Mouse (Mus musculus) gastrocnemius, postnatal 4 days (tissue): ENCODE results near the gene Gm10392. TPM values are rescaled to one million over a fixed set of nuclear protein-coding genes. Genes with fewer than 3 reads are reported as not detected.
A peak's percentile ranks its signal among the peaks of the same experiment; 100 is the strongest.

ENCODE experiments used
- DNase-seq, 2 experiments: peaks; one replicate each; pipeline ENCODE4 v3.0.0; 2021 to 2022; ENCODE audit warnings: low spot score in 2 of 2, mixed read lengths in 2 of 2
- total RNA-seq, 2 experiments: library from RNA; stranded (reverse); gene quantifications; 2 replicates each; pipeline ENCODE4 v1.2.3; 2021

Gm10392 gene
- total RNA-seq, 2 experiments from 2014 or later = not detected

GRCm38 (mm10) chr11:77508068-77509021 is 10.7 kb downstream of the Gm10392 start:
- peak; percentile 83 for DNase-seq

GRCm38 (mm10) chr11:77507426-77507825 is 11.6 kb downstream of the Gm10392 start:
- DNase-seq = no peak

- no peak for DNase-seq
These were observed 12.1 kb downstream of the Gm10392 start for GRCm38 (mm10) chr11:77506941-77507340.

- no peak for DNase-seq
These were observed 12.7 kb downstream of the Gm10392 start for GRCm38 (mm10) chr11:77506273-77506672.

- no peak for DNase-seq
These were observed 13.6 kb downstream of the Gm10392 start for GRCm38 (mm10) chr11:77505291-77505980.

GRCm38 (mm10) chr11:77504377-77504776 is 14.6 kb downstream of the Gm10392 start:
- no peak for DNase-seq

- DNase-seq = no peak
These were observed 15.5 kb downstream of the Gm10392 start for GRCm38 (mm10) chr11:77503511-77503910.

GRCm38 (mm10) chr11:77502481-77502880 is 16.5 kb downstream of the Gm10392 start:
- DNase-seq = no peak

- DNase-seq = no peak
These were observed 17.0 kb downstream of the Gm10392 start for GRCm38 (mm10) chr11:77501971-77502370.

GRCm38 (mm10) chr11:77501392-77501791 is 17.6 kb downstream of the Gm10392 start:
- peak in 1 of 2 experiments; percentile 73 for DNase-seq

GRCm38 (mm10) chr11:77500361-77501325 is 18.4 kb downstream of the Gm10392 start:
- no peak for DNase-seq

GRCm38 (mm10) chr11:77499354-77499753 is 19.6 kb downstream of the Gm10392 start:
- DNase-seq = no peak

GRCm38 (mm10) chr11:77498261-77499139 is 20.5 kb downstream of the Gm10392 start:
- DNase-seq = no peak

GRCm38 (mm10) chr11:77497851-77498250 is 21.1 kb downstream of the Gm10392 start:
- no peak for DNase-seq

GRCm38 (mm10) chr11:77497341-77497756 is 21.6 kb downstream of the Gm10392 start:
- DNase-seq = no peak

- no peak for DNase-seq
These were observed 23.5 kb downstream of the Gm10392 start for GRCm38 (mm10) chr11:77495507-77495906.

GRCm38 (mm10) chr11:77494782-77495181 is 24.2 kb downstream of the Gm10392 start:
- no peak for DNase-seq

GRCm38 (mm10) chr11:77494344-77494676 is 24.7 kb downstream of the Gm10392 start:
- DNase-seq = no peak

- DNase-seq = peak; percentile 48 to 67
These were observed 25.3 kb downstream of the Gm10392 start, which contains the start of gene Git1 for GRCm38 (mm10) chr11:77493512-77494343. TSS of gene Git1 (plus strand) at chr11:77493562.
